Mouse (Mus musculus) small intestine, adult 2 months (tissue): Measurements from ENCODE around the gene Vwa5b1.

Experiments used
- CTCF ChIP-seq: fragments of 200-500 bp; IDR thresholded peaks from 2 replicates; pipeline ENCODE4 v1.5.1; 2012; ENCODE audit warnings: low read depth, mild to moderate bottlenecking, control low read depth, inconsistent platforms, low read length, moderate library complexity, mixed read lengths; ENCODE audit not compliant: insufficient replicate concordance, insufficient read length; ENCODE audit errors: extremely low read depth
- POLR2A ChIP-seq: fragments of 200-500 bp; IDR thresholded peaks from 2 replicates; pipeline ENCODE4 v1.6.1; 2012; ENCODE audit warnings: low read depth, mild to moderate bottlenecking, control low read depth, inconsistent platforms, low read length, moderate library complexity

DNA sequence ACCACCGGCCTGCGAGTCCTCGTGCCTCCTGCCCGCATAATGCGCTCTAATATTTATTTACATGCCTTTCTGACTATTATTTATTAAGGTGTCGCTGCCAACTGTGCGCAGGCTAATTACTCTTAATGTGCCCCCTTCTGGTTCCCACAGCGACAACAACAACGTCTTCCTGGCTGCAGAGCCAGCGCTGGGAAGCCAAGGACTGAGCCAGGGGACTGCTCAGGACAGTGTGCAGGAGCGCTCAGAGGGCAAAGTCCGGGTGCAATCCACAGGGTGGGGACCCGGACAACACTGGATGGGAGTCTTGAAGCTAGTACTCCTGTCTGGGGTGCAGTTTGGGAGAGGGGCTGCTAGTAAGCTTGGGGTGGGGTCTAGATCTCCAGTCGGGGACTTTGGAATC, 80.8 kb downstream of the Vwa5b1 start:
- TF ChIP-seq CTCF (no peak), POLR2A (0 out of 2 replicates have a peak, but pooled peaks have one; percentile 19)
